Mouse (Mus musculus): ENCODE results near the gene Zdhhc8. TPM values are rescaled to one million over a fixed set of nuclear protein-coding genes. Genes with fewer than 3 reads are reported as not detected.

The Zdhhc8 gene
- polyA plus RNA-seq, 1 experiment, result not detected

DNA sequence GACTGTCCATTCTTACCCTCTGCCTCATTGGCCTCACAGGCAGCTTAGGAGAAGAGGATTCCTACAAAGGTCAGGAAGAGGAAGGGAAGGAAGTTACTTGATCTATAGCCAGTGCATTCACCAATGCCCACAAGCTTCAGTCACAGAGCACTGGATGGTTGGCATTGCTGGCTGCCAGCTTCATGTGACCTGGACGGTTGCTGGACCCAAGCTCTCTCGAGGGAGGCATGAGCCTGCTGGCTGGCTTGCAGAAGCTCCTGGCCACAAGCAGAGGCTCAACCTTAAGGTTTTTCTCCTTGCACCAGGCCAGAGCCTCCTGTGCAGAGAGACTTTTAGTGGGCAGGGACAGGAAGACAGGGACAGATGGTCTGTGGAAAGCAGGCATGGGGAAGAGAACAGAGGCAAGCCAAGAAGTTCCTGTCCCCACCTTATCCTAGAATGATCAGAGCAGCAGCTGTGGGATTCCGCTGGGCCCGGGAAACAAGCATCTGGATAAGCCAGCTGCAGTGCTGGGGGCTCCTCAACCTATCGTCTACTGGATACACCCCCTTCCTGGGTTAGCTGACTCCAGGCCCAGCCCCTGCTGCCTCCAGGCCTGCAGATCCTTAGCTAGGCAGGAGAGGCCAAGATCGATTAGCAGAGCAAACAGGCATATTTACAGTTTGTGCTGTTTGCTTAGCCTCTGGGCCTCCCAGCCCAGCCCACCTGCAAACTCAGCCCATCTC, 59.0 kb downstream of the Zdhhc8 start:
- Histone ChIP-seq H3K4me3 (ENCODE audit: insufficient read depth, low read depth, low read length) (no peak overlapping the region), H3K27ac (ENCODE audit: insufficient read depth, low read depth, low read length) (no peak overlapping the region), H3K4me1 (ENCODE audit: control insufficient read depth, insufficient read depth, low read length) (peaks cover 32% of the 10 kb centered on the region)
- TF ChIP-seq POLR2A (IDR thresholded peaks at IDR 0.05; ENCODE audit: insufficient read depth, low read depth, low read length), result no peak
- no peak for TF ChIP-seq CTCF (IDR thresholded peaks at IDR 0.05; ENCODE audit: insufficient read depth, low read depth, low read length)
- WGBS, result 56% methylated on average over 6 of the region's 6 CpGs

GRCm38 (mm10) chr16:18173788-18174187, 61.1 kb downstream of the Zdhhc8 start:
- H3K27ac ChIP-seq (ENCODE audit: insufficient read depth, low read depth, low read length), result peak overlapping the region; percentile 69
- H3K4me1 ChIP-seq (ENCODE audit: control insufficient read depth, insufficient read depth, low read length), result peaks cover 32% of the 10 kb centered on the region
- no peak overlapping the region for H3K4me3 ChIP-seq (ENCODE audit: insufficient read depth, low read depth, low read length)
- TF ChIP-seq CTCF (IDR thresholded peaks at IDR 0.05; ENCODE audit: insufficient read depth, low read depth, low read length) (no peak), POLR2A (IDR thresholded peaks at IDR 0.05; ENCODE audit: insufficient read depth, low read depth, low read length) (no peak)
- WGBS, result 42% methylated on average over 11 of the region's 11 CpGs

DNA sequence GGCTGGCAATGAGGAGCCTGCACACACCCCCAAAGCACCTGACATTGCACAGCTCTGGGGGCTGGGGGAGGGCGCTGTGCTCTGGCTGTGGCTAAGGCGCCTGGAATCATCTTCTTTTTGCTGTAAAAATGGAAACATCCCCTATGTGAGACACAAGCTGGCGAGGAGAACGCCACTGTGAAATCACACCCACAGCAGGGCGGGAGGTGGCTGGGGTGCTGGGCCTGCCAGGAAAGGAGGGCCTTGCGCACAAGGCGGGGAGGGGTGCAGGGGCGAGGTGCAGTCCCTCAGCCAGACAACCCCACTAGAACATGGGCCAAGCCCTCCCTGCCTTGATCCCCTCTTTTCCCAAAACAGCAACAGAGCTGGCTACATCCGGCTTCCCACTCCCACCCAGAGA, 61.7 kb downstream of the Zdhhc8 start:
- TF ChIP-seq CTCF (IDR thresholded peaks at IDR 0.05; ENCODE audit: insufficient read depth, low read depth, low read length) (no peak), POLR2A (IDR thresholded peaks at IDR 0.05; ENCODE audit: insufficient read depth, low read depth, low read length) (no peak)
- Histone ChIP-seq H3K27ac (ENCODE audit: insufficient read depth, low read depth, low read length) (peak overlapping the region; percentile 73), H3K4me3 (ENCODE audit: insufficient read depth, low read depth, low read length) (no peak overlapping the region), H3K4me1 (ENCODE audit: control insufficient read depth, insufficient read depth, low read length) (peaks cover 32% of the 10 kb centered on the region)
- 36% methylated on average over 9 of the region's 9 CpGs for WGBS

- Histone ChIP-seq H3K4me3 (ENCODE audit: insufficient read depth, low read depth, low read length) (no peak overlapping the region), H3K27ac (ENCODE audit: insufficient read depth, low read depth, low read length) (peak overlapping the region; percentile 73), H3K4me1 (ENCODE audit: control insufficient read depth, insufficient read depth, low read length) (peaks cover 32% of the 10 kb centered on the region)
- TF ChIP-seq POLR2A (IDR thresholded peaks at IDR 0.05; ENCODE audit: insufficient read depth, low read depth, low read length) (no peak), CTCF (IDR thresholded peaks at IDR 0.05; ENCODE audit: insufficient read depth, low read depth, low read length) (peak; percentile 61)
- 15% methylated on average over 7 of the region's 7 CpGs for WGBS
These were observed 62.6 kb downstream of the Zdhhc8 start for GRCm38 (mm10) chr16:18172266-18172855.

Other genes starting within 250 kb of the Zdhhc8 start
- not detected in 2 replicates for gene Dgcr6, start 182.3 kb downstream of the Zdhhc8 start, polyA plus RNA-seq (2012; ENCODE audit: insufficient read depth, insufficient read length, low replicate concordance, missing spikeins)
- gene Prodh, start 144.9 kb downstream of the Zdhhc8 start, polyA plus RNA-seq (2012; ENCODE audit: insufficient read depth, insufficient read length, low replicate concordance, missing spikeins), result not detected in 2 replicates
- not detected in 2 replicates for gene Rtn4r, start 107.5 kb downstream of the Zdhhc8 start, polyA plus RNA-seq (2012; ENCODE audit: insufficient read depth, insufficient read length, low replicate concordance, missing spikeins)
- gene Ccdc188, start 17.3 kb downstream of the Zdhhc8 start, polyA plus RNA-seq (2012; ENCODE audit: insufficient read depth, insufficient read length, low replicate concordance, missing spikeins), result not detected in 2 replicates
- gene Trmt2a, start 13.5 kb upstream of the Zdhhc8 start, polyA plus RNA-seq (2012; ENCODE audit: insufficient read depth, insufficient read length, low replicate concordance, missing spikeins), result not detected in 2 replicates
- not detected in 2 replicates for gene Ranbp1, start 13.6 kb upstream of the Zdhhc8 start, polyA plus RNA-seq (2012; ENCODE audit: insufficient read depth, insufficient read length, low replicate concordance, missing spikeins)
- gene Gm49776, start 23.2 kb upstream of the Zdhhc8 start, polyA plus RNA-seq (2012; ENCODE audit: insufficient read depth, insufficient read length, low replicate concordance, missing spikeins), result not detected in 2 replicates
- not detected in 2 replicates for gene Dgcr8, start 54.1 kb upstream of the Zdhhc8 start, polyA plus RNA-seq (2012; ENCODE audit: insufficient read depth, insufficient read length, low replicate concordance, missing spikeins)
- not detected in 2 replicates for gene Tango2, start 113.0 kb upstream of the Zdhhc8 start, polyA plus RNA-seq (2012; ENCODE audit: insufficient read depth, insufficient read length, low replicate concordance, missing spikeins)
- gene Arvcf, start 113.0 kb upstream of the Zdhhc8 start, polyA plus RNA-seq (2012; ENCODE audit: insufficient read depth, insufficient read length, low replicate concordance, missing spikeins), result 956 TPM in 1 of 2 replicates, not detected in the other
- gene Txnrd2, start 191.2 kb upstream of the Zdhhc8 start, polyA plus RNA-seq (2012; ENCODE audit: insufficient read depth, insufficient read length, low replicate concordance, missing spikeins), result not detected in 2 replicates
- gene Comt, start 191.7 kb upstream of the Zdhhc8 start, polyA plus RNA-seq (2012; ENCODE audit: insufficient read depth, insufficient read length, low replicate concordance, missing spikeins), result not detected in 2 replicates